Mouse (Mus musculus) embryonic fibroblast, embryonic 13.5 days (primary cell): Measurements from ENCODE around the gene Shbg.

Experiments used
- CTCF ChIP-seq: IDR thresholded peaks from 2 replicates; pipeline ENCODE4 v1.5.1; 2011; ENCODE audit warnings: mild to moderate bottlenecking, control low read depth, low read length, moderate library complexity, borderline replicate concordance; ENCODE audit not compliant: insufficient read depth
- POLR2A ChIP-seq: IDR thresholded peaks from 2 replicates; pipeline ENCODE4 v1.6.1; 2011; ENCODE audit warnings: low read depth, mild to moderate bottlenecking, control low read depth, low read length, moderate library complexity

- no peak for TF ChIP-seq POLR2A
- TF ChIP-seq CTCF, result no peak
These were observed 12.7 kb downstream of the Shbg start for GRCm38 (mm10) chr11:69604795-69605664.
